Mouse (Mus musculus) B cell, adult 2 months (primary cell): ENCODE measurements at regions not wholly inside any gene's neighbourhood (a gene's known extent, or its start where the extent isn't known, plus 50 kb on each side); places are given as distances from the start of the nearest gene placed in this dataset.

Experiments used
- DNase-seq, 2 experiments: peaks; one replicate each; pipeline ENCODE4 v3.0.0; 2022

DNA sequence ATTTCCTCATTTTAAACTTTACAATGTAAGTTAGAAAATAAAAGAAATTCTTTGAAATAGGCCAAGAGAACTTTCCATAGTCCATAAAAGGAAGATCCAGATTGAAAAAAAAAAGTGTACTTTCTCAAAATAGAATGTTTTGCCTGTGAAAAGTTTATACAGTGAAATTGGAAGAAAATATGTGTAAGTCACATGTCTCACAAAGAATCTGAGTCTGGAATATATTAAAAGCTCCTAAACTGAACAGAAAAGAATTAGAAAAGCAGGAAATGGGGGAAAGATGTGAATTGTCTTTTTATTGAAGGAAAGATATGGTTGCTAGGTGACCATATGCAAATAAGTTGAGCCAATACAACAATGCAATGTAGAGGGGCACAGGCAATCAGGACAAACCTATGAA lies 197.7 kb upstream of the Gm20594 start:
- DNase-seq = no peak

DNA sequence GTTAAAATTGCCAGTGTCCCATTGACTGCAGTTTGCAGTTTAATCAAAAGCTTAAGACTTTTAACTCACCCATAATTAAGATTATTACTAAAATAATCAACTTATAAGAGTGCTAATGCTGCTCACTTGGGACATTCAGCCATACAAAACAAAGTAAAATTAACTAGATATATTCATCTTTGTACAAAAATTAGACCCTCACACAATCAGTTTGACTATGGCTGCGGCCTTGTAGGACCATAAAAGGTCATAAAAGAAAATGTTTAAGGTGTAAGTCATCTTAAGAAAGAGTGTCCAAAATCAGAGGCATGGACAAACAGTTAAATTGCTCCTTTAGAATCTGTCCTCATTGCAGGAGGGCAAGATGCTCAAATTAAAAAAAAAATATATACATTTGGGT lies 186.0 kb upstream of the Gm20594 start:
- peak; percentile 13 to 26 for DNase-seq

DNA sequence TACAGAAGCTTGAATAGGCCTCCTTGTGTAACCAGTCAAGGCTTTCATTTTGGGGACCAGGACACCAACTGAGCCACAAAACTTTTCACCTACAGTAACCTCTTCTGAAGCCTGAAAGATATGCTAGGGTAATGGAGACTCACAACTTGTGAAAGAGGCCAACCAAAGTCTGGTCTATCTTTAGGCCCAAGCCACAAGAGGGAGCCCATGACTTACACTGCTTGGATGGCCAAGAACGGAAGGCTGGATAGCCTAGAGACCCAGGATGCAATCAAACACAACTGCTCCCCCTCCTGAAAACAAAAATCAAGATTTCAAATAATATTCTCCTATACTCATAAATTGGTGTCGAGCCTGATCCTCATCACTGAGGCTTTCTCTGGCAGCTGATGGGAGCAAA lies 166.4 kb upstream of the Gm20594 start:
- no peak for DNase-seq
